Comparison of ENCODE assay signal across 15 mouse cellular contexts in the genomic region with DNA sequence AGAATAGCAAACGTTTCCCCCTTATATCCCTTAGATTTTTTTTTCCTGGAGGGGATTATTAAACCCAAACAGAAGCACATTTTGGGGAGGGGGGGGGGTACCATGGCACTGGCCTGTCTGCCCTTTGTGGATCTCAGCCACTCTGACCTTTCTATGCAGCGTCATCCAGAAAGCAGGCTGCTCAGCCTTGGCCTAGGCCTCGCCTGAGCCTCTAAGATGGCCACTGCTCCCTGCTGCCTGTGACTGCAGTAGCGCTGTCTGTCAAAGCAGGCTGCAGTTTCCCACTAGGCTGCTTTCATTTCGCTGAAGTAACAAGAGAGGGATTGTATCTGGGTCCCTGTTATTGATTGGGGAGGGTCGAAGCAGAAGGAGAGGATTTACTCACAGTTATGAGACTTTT.
"Had no signal": no experiment of that assay in that cellular context is flagged by ENCODE, and none has a peak within 500 bp of the region (broad histone marks: within the 10 kb centered on the region; RNA-seq: fewer than 3 reads in every experiment).

No protein-coding gene starts in this region.

- H3K4me2 ChIP-seq: limb, embryonic 12.5 days; liver, embryonic 13.5 days; lung, embryonic 15.5 days; midbrain, embryonic 15.5 days had no signal

- H3K27ac ChIP-seq: kidney, postnatal 0 days; limb, embryonic 12.5 days; liver, embryonic 13.5 days; lung, embryonic 15.5 days; macrophage; midbrain, embryonic 15.5 days had no signal

- H3K9ac ChIP-seq: limb, embryonic 12.5 days; liver, embryonic 13.5 days; liver, postnatal 0 days; lung, embryonic 15.5 days; midbrain, embryonic 15.5 days had no signal

- ATAC-seq: liver, postnatal 0 days; midbrain, embryonic 15.5 days had no signal

- H3K36me3 ChIP-seq: midbrain, embryonic 15.5 days had no signal

- DNase-seq: kidney, adult 9 months; kidney, postnatal 36 days; liver; liver, embryonic 13.5 days; liver, postnatal 0 days; lung, postnatal 14 days; right cerebral cortex, postnatal 4 days; spleen, adult 18-20 months; thymus, adult 18-20 months; thymus, postnatal 14 days had no signal

- H3K4me3 ChIP-seq: limb, embryonic 12.5 days; liver, embryonic 13.5 days; lung, embryonic 15.5 days; midbrain, embryonic 15.5 days had no signal
